Mouse (Mus musculus) urinary bladder, postnatal 0 days (tissue): Measurements from ENCODE around the gene Gm21170. TPM values are rescaled to one million over a fixed set of nuclear protein-coding genes. Genes with fewer than 3 reads are reported as not detected.

Source experiments
- polyA plus RNA-seq: library from polyadenylated mRNA; unstranded; fragments of >200 nt; fragmentation: Nextera tagmentation; extraction: Ambion mirVana; gene quantifications from 2 replicates; pipeline ENCODE4 v1.2.1, GENCODE M21; 2015

The Gm21170 gene
- polyA plus RNA-seq: not detected in 2 replicates

GRCm38 (mm10) chrY:47690998-47691397 lies at the start of gene Gm21170:
Gene Gm21170, minus strand, starts transcription at chrY:47691098.

Other genes starting within 250 kb of the Gm21170 start
- not detected in 2 replicates for gene Gm21256, start 240.1 kb downstream of the Gm21170 start, polyA plus RNA-seq